Mouse (Mus musculus) olfactory bulb, adult 2 months (tissue): Measurements from ENCODE around the gene Pcx.

Source experiments
- CTCF ChIP-seq: fragments of 200-500 bp; IDR thresholded peaks from 2 replicates; pipeline ENCODE4 v1.5.1; 2012; ENCODE audit warnings: low read depth, mild to moderate bottlenecking, low read length, moderate library complexity; ENCODE audit not compliant: insufficient read depth
- POLR2A ChIP-seq: fragments of 200-500 bp; IDR thresholded peaks from 2 replicates; pipeline ENCODE4 v1.6.1; 2012; ENCODE audit warnings: mild to moderate bottlenecking, low read depth, low read length, moderate library complexity; ENCODE audit not compliant: insufficient read depth

GRCm38 (mm10) chr19:4535922-4536321, 25.6 kb downstream of the Pcx start:
- TF ChIP-seq CTCF (no peak), POLR2A (no peak)
